Mouse (Mus musculus) intestine, embryonic 16.5 days (tissue): Measurements from ENCODE around the gene Pusl1. TPM values are rescaled to one million over a fixed set of nuclear protein-coding genes. Genes with fewer than 3 reads are reported as not detected.

Source experiments
- ATAC-seq: fragments of 200-750 bp; cut with Nextera tagmentation; 2 replicates; pipeline ENCODE4 v1.8.0; 2017; ENCODE audit warnings: moderate TSS enrichment, moderate library complexity
- H3K27ac ChIP-seq: fragments of 300-500 bp; sonication (generic); 2 replicates; pipeline ENCODE4 v1.5.1; 2014; ENCODE audit warnings: mild to moderate bottlenecking, low read length
- H3K27me3 ChIP-seq: fragments of 300-500 bp; sonication (generic); replicated peaks from 2 replicates; pipeline ENCODE4 v1.6.1; 2014; ENCODE audit warnings: low read length, control low read depth, mixed read lengths; ENCODE audit not compliant: control insufficient read depth, insufficient read depth
- H3K36me3 ChIP-seq: fragments of 300-500 bp; sonication (generic); 2 replicates; pipeline ENCODE4 v1.6.1; 2014; ENCODE audit warnings: low read length, control low read depth; ENCODE audit not compliant: control insufficient read depth, insufficient read depth
- H3K4me1 ChIP-seq: fragments of 300-500 bp; sonication (generic); 2 replicates; pipeline ENCODE4 v1.6.1; 2014; ENCODE audit warnings: low read length, control low read depth, mixed read lengths; ENCODE audit not compliant: control insufficient read depth, insufficient read depth
- H3K4me2 ChIP-seq: fragments of 300-500 bp; sonication (generic); 2 replicates; pipeline ENCODE4 v1.6.1; 2014; ENCODE audit warnings: low read depth, low read length, control low read depth
- H3K4me3 ChIP-seq: fragments of 300-500 bp; sonication (generic); 2 replicates; pipeline ENCODE4 v1.5.1; 2014; ENCODE audit warnings: mild to moderate bottlenecking, low read length
- H3K9ac ChIP-seq: fragments of 300-500 bp; sonication (generic); 2 replicates; pipeline ENCODE4 v1.6.1; 2014; ENCODE audit warnings: low read depth, low read length
- H3K9me3 ChIP-seq: fragments of 300-500 bp; sonication (generic); 2 replicates; pipeline ENCODE4 v1.6.1; 2016; ENCODE audit warnings: low read length, control low read depth; ENCODE audit not compliant: control insufficient read depth
- WGBS: fragments of 180-500 bp; shearing (Covaris S2); extraction: QIAGEN DNeasy Blood & Tissue Kit; methylation state at CpG from one replicate; pipeline ENCODE4 v1.1.7; 2014; 5-methylcytosine and 5-hydroxymethylcytosine counted together
- polyA plus RNA-seq: library from polyadenylated mRNA; unstranded; fragments of >200 nt; fragmentation: Nextera tagmentation; extraction: Ambion mirVana; gene quantifications from 2 replicates; pipeline ENCODE4 v1.2.1, GENCODE M21; 2015

The Pusl1 gene
- polyA plus RNA-seq, 1 experiment from 2014 or later: 58.6 TPM

- no peak overlapping the region for H3K4me2 ChIP-seq
- 87% methylated on average over 3 of the region's 3 CpGs for WGBS
Observed at GRCm38 (mm10) chr4:155851368-155851767, 40.2 kb downstream of the Pusl1 start.

GRCm38 (mm10) chr4:155849792-155850451, 41.7 kb downstream of the Pusl1 start:
- WGBS: 79% methylated on average over 3 of the region's 3 CpGs
- Histone ChIP-seq H3K27me3 (no peaks in the 10 kb centered on the region), H3K4me3 (no peak overlapping the region), H3K9me3 (no peaks in the 10 kb centered on the region), H3K36me3 (peaks cover 11% of the 10 kb centered on the region; the same call in 1 of the 2 replicates), H3K27ac (no peak overlapping the region), H3K4me2 (no peak overlapping the region), H3K4me1 (peaks cover 27% of the 10 kb centered on the region), H3K9ac (no peak overlapping the region)
- no peak for ATAC-seq

More at GRCm38 (mm10) chr4:155851368-155851767, 40.2 kb downstream of the Pusl1 start:
- no peak for ATAC-seq
- no peaks in the 10 kb centered on the region for H3K9me3 ChIP-seq
- no peaks in the 10 kb centered on the region for H3K27me3 ChIP-seq
- peaks cover 17% of the 10 kb centered on the region; the same call in 1 of the 2 replicates for H3K36me3 ChIP-seq
- H3K4me1 ChIP-seq: peaks cover 27% of the 10 kb centered on the region
- H3K9ac ChIP-seq: no peak overlapping the region
- no peak overlapping the region for H3K27ac ChIP-seq
- H3K4me3 ChIP-seq: no peak overlapping the region

- H3K4me2 ChIP-seq: no peak overlapping the region
Observed at GRCm38 (mm10) chr4:155849391-155849790, 42.2 kb downstream of the Pusl1 start.

GRCm38 (mm10) chr4:155848434-155849095, 43.0 kb downstream of the Pusl1 start:
- Histone ChIP-seq H3K4me3 (peak overlapping the region; percentile 86), H3K4me1 (peaks cover 27% of the 10 kb centered on the region), H3K27ac (no peak overlapping the region), H3K9ac (peak overlapping the region; percentile 90), H3K4me2 (peak overlapping the region; percentile 76), H3K9me3 (no peaks in the 10 kb centered on the region), H3K36me3 (0 out of 2 replicates have a peak, but pooled peaks cover 1% of the 10 kb centered on the region), H3K27me3 (no peaks in the 10 kb centered on the region)
- peak; percentile 12; the same call in 1 of the 2 replicates for ATAC-seq
- WGBS: 58% methylated on average over 7 of the region's 7 CpGs

More at GRCm38 (mm10) chr4:155849391-155849790, 42.2 kb downstream of the Pusl1 start:
- no peak for ATAC-seq
- Histone ChIP-seq H3K9ac (no peak overlapping the region), H3K9me3 (no peaks in the 10 kb centered on the region), H3K27me3 (no peaks in the 10 kb centered on the region), H3K27ac (no peak overlapping the region), H3K36me3 (0 out of 2 replicates have a peak, but pooled peaks cover 5% of the 10 kb centered on the region), H3K4me3 (no peak overlapping the region), H3K4me1 (peaks cover 27% of the 10 kb centered on the region)
- 88% methylated on average over 2 of the region's 2 CpGs for WGBS

- 2% methylated on average over 63 of the region's 69 CpGs for WGBS
- Histone ChIP-seq H3K4me3 (peak overlapping the region; percentile 86), H3K9ac (peak overlapping the region; percentile 90), H3K27me3 (no peaks in the 10 kb centered on the region), H3K4me1 (peaks cover 27% of the 10 kb centered on the region), H3K27ac (peak overlapping the region; percentile 58; the same call in 1 of the 2 replicates), H3K36me3 (no peaks in the 10 kb centered on the region), H3K4me2 (peak overlapping the region; percentile 76), H3K9me3 (no peaks in the 10 kb centered on the region)
- ATAC-seq: peak; percentile 65
Observed at GRCm38 (mm10) chr4:155847591-155848352, 43.8 kb downstream of the Pusl1 start.

- Histone ChIP-seq H3K4me2 (peak within 1 kb of the TSS; percentile 85), H3K4me1 (peaks cover 27% of the 10 kb centered on the region), H3K9me3 (no peaks in the 10 kb centered on the region), H3K27ac (peak within 1 kb of the TSS; percentile 58; the same call in 1 of the 2 replicates), H3K36me3 (no peaks in the 10 kb centered on the region), H3K9ac (peak within 1 kb of the TSS; percentile 90), H3K27me3 (no peaks in the 10 kb centered on the region), H3K4me3 (peak within 1 kb of the TSS; percentile 86)
- ATAC-seq: peak; percentile 94
- WGBS: 2% methylated on average over 59 of the region's 65 CpGs
Observed at GRCm38 (mm10) chr4:155846871-155847578, 44.6 kb downstream of the Pusl1 start, which contains the start of gene Dvl1. Gene Dvl1 (plus strand): TSS chr4:155847402.

- Histone ChIP-seq H3K27ac (no peak overlapping the region), H3K9me3 (no peaks in the 10 kb centered on the region), H3K4me3 (no peak overlapping the region), H3K4me1 (peaks cover 28% of the 10 kb centered on the region), H3K27me3 (no peaks in the 10 kb centered on the region), H3K36me3 (no peaks in the 10 kb centered on the region), H3K9ac (no peak overlapping the region), H3K4me2 (no peak overlapping the region)
- no peak for ATAC-seq
- WGBS: 91% methylated on average over 5 of the region's 5 CpGs
Observed at GRCm38 (mm10) chr4:155843231-155843630, 48.4 kb downstream of the Pusl1 start.

DNA sequence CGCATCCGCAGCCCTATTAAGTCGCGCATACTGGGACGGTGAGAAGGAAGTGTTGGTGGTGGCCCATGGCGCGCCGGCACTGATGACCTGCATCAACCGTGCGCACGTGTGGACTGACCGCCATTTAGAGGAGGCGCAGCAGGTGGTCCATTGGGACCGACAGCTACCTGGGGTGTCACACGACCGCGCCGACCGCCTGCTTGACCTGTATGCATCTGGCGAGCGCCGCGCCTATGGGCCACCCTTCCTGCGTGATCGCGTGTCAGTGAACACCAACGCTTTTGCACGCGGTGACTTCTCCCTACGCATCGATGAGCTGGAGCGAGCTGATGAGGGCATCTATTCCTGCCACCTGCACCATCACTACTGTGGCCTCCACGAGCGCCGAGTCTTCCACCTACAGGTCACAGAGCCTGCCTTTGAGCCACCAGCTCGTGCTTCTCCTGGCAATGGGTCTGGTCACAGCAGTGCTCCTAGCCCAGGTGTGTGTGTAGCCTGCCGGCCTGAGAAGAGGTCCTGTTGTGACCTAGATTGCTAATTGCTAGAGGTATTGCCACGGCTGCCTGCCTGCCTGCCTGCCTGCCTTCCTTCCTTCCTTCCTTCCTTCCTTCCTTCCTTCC, 49.8 kb downstream of the Pusl1 start:
- WGBS: 48% methylated on average over 38 of the region's 38 CpGs
- Histone ChIP-seq H3K4me1 (peaks cover 34% of the 10 kb centered on the region), H3K4me3 (peak overlapping the region; percentile 60), H3K27me3 (no peaks in the 10 kb centered on the region), H3K27ac (no peak overlapping the region), H3K36me3 (no peaks in the 10 kb centered on the region), H3K9ac (no peak overlapping the region), H3K4me2 (peak overlapping the region; percentile 97), H3K9me3 (no peaks in the 10 kb centered on the region)
- ATAC-seq: no peak
